Mouse (Mus musculus): ENCODE results near the gene Sfmbt1.

Sfmbt1 gene

GRCm38 (mm10) chr14:30714799-30715617 is at the start of gene Sfmbt1:
Gene Sfmbt1 (plus strand): TSS chr14:30714849.
- no peak for DNase-seq (ENCODE audit: low read depth)

DNA sequence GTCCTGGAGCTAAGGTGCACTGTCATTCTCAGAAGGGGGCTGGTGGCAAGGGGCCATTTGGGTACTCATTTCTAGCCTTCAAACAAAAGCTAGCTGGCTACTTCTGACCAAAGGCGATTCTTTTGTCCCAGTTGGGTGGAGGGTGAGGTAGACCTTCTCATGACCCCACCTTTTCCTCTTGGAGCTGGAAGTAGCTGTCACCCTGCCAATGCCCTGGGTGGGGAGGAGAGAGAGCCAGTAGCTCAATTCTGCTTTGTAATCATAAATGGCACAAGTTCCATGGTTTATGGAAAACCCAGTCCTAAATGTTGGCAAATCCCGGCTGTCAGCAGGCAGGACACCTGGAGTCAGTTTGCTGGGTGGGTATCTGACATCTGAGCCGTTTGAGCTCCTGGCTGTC is 48.6 kb upstream of the Sfmbt1 start:
- DNase-seq (ENCODE audit: low read depth): no peak

- DNase-seq (ENCODE audit: low read depth): no peak
Measured at GRCm38 (mm10) chr14:30666604-30667003, 48.0 kb upstream of the Sfmbt1 start.

- no peak for DNase-seq (ENCODE audit: low read depth)
Measured at GRCm38 (mm10) chr14:30670161-30670560, 44.5 kb upstream of the Sfmbt1 start.

- DNase-seq (ENCODE audit: low read depth): peak; percentile 8
Measured at GRCm38 (mm10) chr14:30671095-30671985, 43.3 kb upstream of the Sfmbt1 start.

- peak; percentile 89 for DNase-seq (ENCODE audit: low read depth)
Measured at GRCm38 (mm10) chr14:30671986-30672312, 42.7 kb upstream of the Sfmbt1 start.

DNA sequence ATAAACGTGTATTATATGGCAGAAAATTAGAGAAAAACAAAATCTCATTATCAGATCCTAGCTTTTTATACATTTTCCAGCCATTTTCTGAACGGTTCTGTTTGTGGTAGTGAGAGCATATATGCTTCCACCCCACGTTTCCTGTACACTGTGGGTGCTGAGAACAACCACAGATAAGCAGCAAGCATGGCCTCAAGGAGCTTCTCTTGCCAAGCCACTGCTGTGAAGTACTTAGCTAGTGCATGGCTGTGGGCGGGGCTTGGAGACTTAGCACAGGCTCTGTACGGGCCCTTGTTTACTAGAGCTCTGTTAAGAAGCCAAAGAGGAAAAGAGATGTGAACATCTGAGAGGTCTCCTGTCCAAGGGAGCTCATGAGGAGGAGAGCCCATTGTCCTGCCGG is 39.7 kb upstream of the Sfmbt1 start:
- peak; percentile 86 for DNase-seq (ENCODE audit: low read depth)

GRCm38 (mm10) chr14:30682131-30682530 is 32.5 kb upstream of the Sfmbt1 start:
- no peak for DNase-seq (ENCODE audit: low read depth)

GRCm38 (mm10) chr14:30690685-30691084 is 24.0 kb upstream of the Sfmbt1 start:
- DNase-seq (ENCODE audit: low read depth): no peak

- no peak for DNase-seq (ENCODE audit: low read depth)
Measured at GRCm38 (mm10) chr14:30692439-30692838, 22.2 kb upstream of the Sfmbt1 start.

DNA sequence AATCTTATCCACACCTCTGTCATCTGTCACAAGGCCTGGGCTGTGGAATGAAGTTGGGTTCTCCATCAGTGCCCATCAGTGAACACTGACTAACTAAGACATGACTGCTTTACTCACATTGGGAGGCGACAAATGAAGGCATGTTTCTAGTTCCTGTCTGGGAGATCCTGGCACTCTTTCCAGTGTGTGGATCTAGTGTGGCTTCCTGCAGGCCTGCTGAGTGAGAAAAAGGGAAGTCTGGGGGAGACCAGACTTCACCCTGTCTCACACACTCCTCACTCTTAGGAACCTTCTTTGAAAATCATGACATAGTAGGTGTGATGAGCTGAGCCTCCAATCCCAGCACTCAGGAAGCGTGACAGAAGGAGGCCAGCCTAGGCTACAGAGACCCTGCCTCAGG is 19.9 kb upstream of the Sfmbt1 start:
- peak; percentile 61 for DNase-seq (ENCODE audit: low read depth)

DNA sequence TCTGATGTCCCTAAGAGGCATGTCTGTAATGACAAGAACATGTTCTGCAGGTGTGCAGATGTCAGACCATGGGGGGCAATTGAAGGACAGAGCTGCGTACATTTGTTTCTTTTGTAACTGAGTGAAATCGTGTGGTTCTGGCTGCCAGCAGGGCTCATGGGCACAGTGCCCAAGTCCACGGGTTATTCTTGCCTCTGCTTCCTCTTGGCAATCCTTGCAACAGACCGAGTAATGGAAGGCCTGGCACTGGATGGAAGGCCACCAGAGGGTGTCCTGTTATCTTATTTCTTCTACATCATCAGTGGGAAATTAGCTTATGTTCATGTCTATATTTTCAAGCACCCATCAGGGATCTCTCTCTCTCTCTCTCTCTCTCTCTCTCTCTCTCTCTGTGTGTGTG is 19.0 kb upstream of the Sfmbt1 start:
- peak; percentile 88 for DNase-seq (ENCODE audit: low read depth)

DNA sequence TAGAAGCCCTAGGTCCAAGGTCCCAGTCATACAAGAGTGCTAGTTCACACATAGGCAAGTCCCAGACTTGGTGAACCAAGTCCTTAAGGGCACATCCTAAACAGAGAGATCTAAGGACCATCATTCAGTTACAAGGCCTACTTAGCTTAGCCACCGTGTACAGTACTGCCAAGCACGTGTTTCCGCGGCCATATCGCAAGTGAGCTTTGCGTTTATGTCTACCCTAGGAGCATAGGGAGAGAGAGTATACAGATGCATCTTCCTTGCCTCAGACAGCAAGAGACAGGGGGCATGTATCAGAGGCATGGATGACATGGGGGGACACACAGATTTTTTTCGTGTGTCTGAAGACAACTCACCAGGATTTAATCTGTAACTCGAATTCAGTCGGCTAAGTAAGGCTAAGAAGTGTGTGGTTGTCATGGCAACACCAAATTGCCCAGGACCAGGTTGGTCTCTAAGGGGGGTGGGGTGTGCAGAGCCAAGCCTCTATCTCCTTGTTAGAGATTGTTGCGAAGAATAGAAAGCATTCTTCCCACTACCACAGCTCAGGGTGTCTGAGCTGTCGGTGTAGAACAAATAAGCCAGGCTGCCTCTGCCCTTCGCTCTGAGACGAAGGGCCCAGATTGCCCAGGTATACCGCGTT is 17.1 kb upstream of the Sfmbt1 start:
- DNase-seq (ENCODE audit: low read depth): no peak

DNA sequence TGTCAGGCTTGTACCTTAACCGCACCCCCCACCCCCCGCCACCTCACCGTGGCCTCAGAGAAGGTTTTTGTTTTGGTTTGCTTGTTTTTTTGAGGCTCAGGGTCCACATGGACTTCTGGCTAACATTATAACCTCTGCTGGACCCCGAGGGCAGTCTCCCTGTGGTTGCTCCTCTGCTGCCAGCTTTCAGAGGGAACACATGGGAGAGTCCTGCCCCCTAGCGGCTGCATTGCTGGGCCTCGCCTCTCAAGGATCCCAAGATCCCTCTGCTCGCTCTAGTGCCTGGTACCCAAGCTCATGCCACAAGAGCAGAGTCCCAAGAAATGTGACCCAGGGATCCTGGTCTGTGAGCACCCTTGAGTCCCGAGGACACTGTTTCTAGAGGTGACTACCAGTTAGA is 15.0 kb upstream of the Sfmbt1 start:
- peak; percentile 74 for DNase-seq (ENCODE audit: low read depth)

- no peak for DNase-seq (ENCODE audit: low read depth)
Measured at GRCm38 (mm10) chr14:30702512-30702911, 12.1 kb upstream of the Sfmbt1 start.

GRCm38 (mm10) chr14:30703079-30703478 is 11.6 kb upstream of the Sfmbt1 start:
- DNase-seq (ENCODE audit: low read depth): no peak

GRCm38 (mm10) chr14:30704098-30704855 is 10.4 kb upstream of the Sfmbt1 start:
- no peak for DNase-seq (ENCODE audit: low read depth)

DNA sequence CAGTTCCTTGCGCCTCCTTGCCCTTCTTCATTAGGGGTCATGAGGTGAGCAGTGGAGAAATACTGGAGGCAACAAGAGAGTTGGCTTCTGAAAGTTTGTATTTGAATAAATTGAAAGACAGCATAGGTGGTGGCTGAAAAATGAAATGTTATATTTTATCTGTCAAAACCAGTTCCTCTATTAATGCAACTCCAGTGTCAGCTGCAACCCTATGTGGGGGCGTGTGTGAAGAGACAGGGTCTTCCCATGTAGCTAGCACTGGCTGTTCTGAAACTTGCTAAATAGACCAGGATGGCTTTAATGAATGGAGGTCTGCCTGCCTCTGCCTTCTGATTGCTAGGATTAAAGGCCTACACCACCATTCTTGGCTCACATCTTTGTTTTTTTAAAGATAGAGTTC is 2.8 kb upstream of the Sfmbt1 start:
- no peak for DNase-seq (ENCODE audit: low read depth)

DNA sequence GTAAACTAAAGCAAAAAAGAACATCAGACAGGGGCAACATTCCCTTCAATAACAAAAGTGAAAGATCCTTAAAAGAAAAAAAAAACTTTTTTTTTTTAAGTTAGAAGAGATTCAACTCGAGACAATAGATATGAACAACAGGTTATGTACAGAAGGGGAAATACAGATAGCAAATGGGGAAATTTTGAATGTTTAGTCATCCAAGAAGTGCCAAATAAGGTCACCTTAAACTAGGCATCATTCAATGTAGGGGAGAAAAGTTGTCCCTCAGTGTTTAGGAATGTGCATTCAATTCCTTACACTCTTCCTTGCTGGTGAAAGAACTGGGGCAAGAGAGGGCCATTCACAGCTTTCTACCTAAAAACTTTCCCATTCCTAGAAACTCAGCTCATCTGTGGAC is 880 bp upstream of the Sfmbt1 start:
- DNase-seq (ENCODE audit: low read depth): no peak

GRCm38 (mm10) chr14:30715618-30716050 is 985 bp downstream of the Sfmbt1 start:
- peak; percentile 61 for DNase-seq (ENCODE audit: low read depth)

DNA sequence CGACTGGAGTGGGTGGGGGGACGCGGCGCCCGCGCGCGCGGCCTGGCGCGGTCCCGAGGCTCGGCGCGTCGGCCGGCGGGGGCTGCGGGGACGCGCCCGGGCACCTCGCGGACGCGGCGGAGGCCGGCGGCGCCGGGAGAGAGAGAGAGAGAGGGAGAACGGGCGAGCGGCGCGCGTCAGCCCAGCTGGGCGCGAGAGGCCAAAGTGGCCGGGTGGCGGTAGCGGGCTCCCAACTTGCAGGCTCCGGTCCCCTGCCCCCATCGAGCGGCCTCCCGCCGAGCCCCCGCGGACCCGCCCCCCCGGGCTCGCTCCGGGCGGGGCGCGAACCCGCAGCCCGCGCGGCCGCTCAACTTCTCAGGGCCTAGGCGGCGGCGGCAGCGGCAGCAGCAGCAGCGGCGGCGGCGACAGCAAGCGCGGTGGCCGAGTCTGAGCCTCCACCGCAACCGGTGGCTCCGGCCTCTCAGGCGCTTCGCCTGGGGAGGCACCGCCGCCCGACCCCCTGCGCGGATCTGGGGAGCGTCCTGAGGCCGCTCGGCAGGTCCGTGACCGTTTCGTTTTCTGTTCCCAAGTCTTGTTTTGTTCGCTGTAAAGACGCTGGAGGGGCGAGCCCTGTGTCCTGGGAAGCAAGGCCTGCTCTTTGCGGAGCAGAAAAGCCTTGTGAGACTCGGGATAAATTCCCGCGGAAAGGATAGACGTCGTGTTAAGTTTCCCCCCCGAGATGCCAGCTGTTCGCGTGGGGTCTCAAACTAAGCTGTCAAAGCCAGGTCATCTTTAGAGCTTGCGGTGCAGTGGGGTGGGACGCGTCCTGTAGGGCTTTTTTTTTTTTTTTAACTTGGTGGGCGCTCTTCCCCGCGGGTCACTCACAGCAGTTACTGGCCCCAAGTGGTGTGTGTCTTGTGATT is 1.7 kb downstream of the Sfmbt1 start:
- peak; percentile 61 for DNase-seq (ENCODE audit: low read depth)
